In the genomic region with DNA sequence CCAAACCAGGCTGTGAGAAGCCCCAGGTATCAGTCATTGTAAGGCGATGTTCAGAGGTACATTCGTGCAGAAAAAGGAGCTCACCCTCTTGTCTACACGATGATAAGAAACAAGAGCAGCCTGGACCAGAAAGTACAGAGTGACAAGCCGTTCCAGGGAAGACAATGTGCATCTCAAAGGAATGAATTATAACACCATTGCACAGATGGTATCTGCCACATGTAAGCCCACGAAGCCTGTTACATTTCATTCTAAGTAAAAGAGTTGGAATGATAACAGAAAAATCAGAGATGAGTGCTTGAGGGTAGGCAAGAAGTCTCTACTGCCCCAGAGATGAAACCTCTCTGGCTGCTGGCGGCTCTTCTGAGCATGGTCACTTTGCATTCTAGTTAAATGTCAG, we compare ENCODE assay signal across 28 mouse cellular contexts.
DNase-seq lines count a peak whose midpoint lies in the region; ATAC-seq lines count a peak whose summit lies in the region.
"Had no signal": no experiment of that assay in that cellular context is flagged by ENCODE, and none has a peak within 500 bp of the region (broad histone marks: within the 10 kb centered on the region; RNA-seq: fewer than 3 reads in every experiment).

No protein-coding gene starts in this region.

- DNase-seq in layer of hippocampus, adult 18-20 months (ENCODE audit: low spot score in 2 of 2) = peak; percentile 25 to 73
- DNase-seq in layer of hippocampus, adult 9-10 months (ENCODE audit: low spot score) = no peak
- peak; percentile 26 for DNase-seq in right cerebral cortex, adult 18-20 months
- DNase-seq in right cerebral cortex, postnatal 4 days = no peak
- no peak for DNase-seq in kidney, postnatal 36 days
- DNase-seq: adrenal gland, adult 8-10 months; cerebellum, adult 11-12 months; cerebellum, adult 9-11 months; gastrocnemius, postnatal 25 days; heart, adult 11 months; kidney, adult 2 months; kidney, postnatal 4 days; lung, embryonic 14.5 days; lung, postnatal 14 days; midbrain, embryonic 14.5 days; thymus, adult 2 months; thymus, postnatal 4 days had no signal

- H3K9ac ChIP-seq in forebrain, embryonic 16.5 days (replicated peaks; ENCODE audit: low read depth, low read length) = no peak overlapping the region
- H3K9ac ChIP-seq in forebrain, embryonic 15.5 days (replicated peaks) = no peak overlapping the region
- H3K9ac ChIP-seq: embryonic facial prominence, embryonic 13.5 days; heart, embryonic 15.5 days; intestine, embryonic 15.5 days; limb, embryonic 12.5 days; liver, embryonic 15.5 days; lung, embryonic 14.5 days had no signal

- H3K27me3 ChIP-seq in forebrain, embryonic 16.5 days (replicated peaks; ENCODE audit: control insufficient read depth, insufficient read depth, low read length) = no peaks in the 10 kb centered on the region
- no peaks in the 10 kb centered on the region for H3K27me3 ChIP-seq in forebrain, embryonic 15.5 days
- H3K27me3 ChIP-seq: embryonic facial prominence, embryonic 13.5 days; heart, embryonic 15.5 days; intestine, embryonic 15.5 days; limb, embryonic 12.5 days; liver, embryonic 15.5 days had no signal

- no peak overlapping the region for H3K4me2 ChIP-seq in forebrain, embryonic 16.5 days (ENCODE audit: low read length)
- H3K4me2 ChIP-seq in forebrain, embryonic 15.5 days (replicated peaks) = no peak overlapping the region
- H3K4me2 ChIP-seq: embryonic facial prominence, embryonic 13.5 days; heart, embryonic 15.5 days; intestine, embryonic 15.5 days; limb, embryonic 12.5 days; liver, embryonic 15.5 days; lung, embryonic 14.5 days had no signal

- peaks cover 8% of the 10 kb centered on the region for H3K4me1 ChIP-seq in forebrain, embryonic 16.5 days (replicated peaks; ENCODE audit: control insufficient read depth, insufficient read depth, low read length)
- H3K4me1 ChIP-seq in forebrain, embryonic 15.5 days = peaks cover 6% of the 10 kb centered on the region; the same call in 1 of the 2 replicates
- H3K4me1 ChIP-seq: intestine, embryonic 15.5 days; limb, embryonic 12.5 days; liver, embryonic 15.5 days had no signal

- H3K9me3 ChIP-seq in forebrain, embryonic 16.5 days (ENCODE audit: control insufficient read depth, low read length) = no peaks in the 10 kb centered on the region
- no peaks in the 10 kb centered on the region for H3K9me3 ChIP-seq in forebrain, embryonic 15.5 days
- H3K9me3 ChIP-seq: embryonic facial prominence, embryonic 13.5 days; heart, embryonic 10.5 days; heart, embryonic 15.5 days; intestine, embryonic 15.5 days; limb, embryonic 12.5 days; liver, embryonic 15.5 days had no signal

- no peak overlapping the region for H3K4me3 ChIP-seq in forebrain, embryonic 16.5 days (replicated peaks; ENCODE audit: low read length)
- H3K4me3 ChIP-seq in forebrain, embryonic 15.5 days = no peak overlapping the region
- H3K4me3 ChIP-seq: embryonic facial prominence, embryonic 13.5 days; heart, embryonic 10.5 days; heart, embryonic 15.5 days; intestine, embryonic 15.5 days; limb, embryonic 12.5 days; liver, embryonic 15.5 days had no signal

- no peaks in the 10 kb centered on the region for H3K36me3 ChIP-seq in forebrain, embryonic 16.5 days (ENCODE audit: control insufficient read depth, insufficient read depth)
- H3K36me3 ChIP-seq in forebrain, embryonic 15.5 days = no peaks in the 10 kb centered on the region
- H3K36me3 ChIP-seq: embryonic facial prominence, embryonic 13.5 days; G1E; heart, embryonic 10.5 days; heart, embryonic 15.5 days; intestine, embryonic 15.5 days; limb, embryonic 12.5 days; liver, embryonic 15.5 days had no signal

- WGBS in forebrain, embryonic 16.5 days = 67% methylated on average over 6 of the region's 6 CpGs
- 76% methylated on average over 6 of the region's 6 CpGs for WGBS in forebrain, embryonic 15.5 days

- H3K27ac ChIP-seq in forebrain, embryonic 16.5 days (ENCODE audit: low read length) = peak overlapping the region; percentile 43; the same call in 1 of the 2 replicates
- H3K27ac ChIP-seq in forebrain, embryonic 15.5 days (replicated peaks) = no peak overlapping the region
- H3K27ac ChIP-seq: embryonic facial prominence, embryonic 13.5 days; heart, embryonic 10.5 days; heart, embryonic 15.5 days; hindbrain, postnatal 0 days; intestine, embryonic 15.5 days; limb, embryonic 12.5 days; liver, embryonic 15.5 days; stomach, postnatal 0 days had no signal

- no peak for ATAC-seq in forebrain, embryonic 16.5 days
- ATAC-seq in forebrain, embryonic 15.5 days (replicated peaks) = no peak
- ATAC-seq: hindbrain, postnatal 0 days; intestine, embryonic 15.5 days had no signal

Comparison
In these comparisons a context has a peak if more than half of its experiments do, and no peak if none do; other contexts are left out.
1. DNase-seq: peak in layer of hippocampus, adult 18-20 months (2 of 2) and right cerebral cortex, adult 18-20 months (single experiment); none in layer of hippocampus, adult 9-10 months (single experiment), right cerebral cortex, postnatal 4 days (single experiment) and kidney, postnatal 36 days (0 of 2).